Mouse (Mus musculus): ENCODE results near the gene Coq10b. TPM values are rescaled to one million over a fixed set of nuclear protein-coding genes. Genes with fewer than 3 reads are reported as not detected.

Coq10b gene
- 10 to 100 TPM; 19.1 to 31.1 TPM for polyA plus RNA-seq (2017; shearing (Covaris generic))

DNA sequence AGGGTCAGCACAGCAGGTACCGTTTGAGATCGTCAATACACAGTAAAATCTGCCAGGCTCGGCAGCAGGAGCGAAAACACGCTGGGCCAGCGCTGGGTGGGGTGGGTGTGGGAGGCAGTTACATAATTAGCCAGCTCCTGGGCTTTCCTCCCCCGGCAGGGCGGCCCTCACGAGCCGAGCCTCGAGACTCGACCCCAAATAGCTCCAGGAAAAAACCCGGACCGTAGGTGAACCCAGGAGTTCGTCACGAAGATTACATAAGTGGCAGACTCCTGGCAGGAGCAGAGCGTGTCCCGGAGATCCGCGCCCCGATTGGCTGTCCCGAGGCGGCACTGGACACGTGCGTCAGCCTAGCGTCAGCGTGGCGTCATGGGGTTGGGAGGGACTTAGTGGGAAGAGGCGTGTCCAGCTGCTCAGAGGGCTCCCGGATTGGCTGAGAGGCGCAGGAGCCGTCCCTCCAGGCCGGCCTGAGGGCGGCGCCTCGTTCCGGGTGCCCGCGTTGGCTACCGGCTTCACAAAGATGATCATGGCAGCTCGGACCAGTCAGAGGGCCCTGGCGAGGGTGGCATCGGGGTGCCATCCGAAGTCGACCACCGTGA lies at the start of gene Coq10b:
Coq10b (plus strand) TSS at position 416 of the 599 bp plus-strand sequence.

DNA sequence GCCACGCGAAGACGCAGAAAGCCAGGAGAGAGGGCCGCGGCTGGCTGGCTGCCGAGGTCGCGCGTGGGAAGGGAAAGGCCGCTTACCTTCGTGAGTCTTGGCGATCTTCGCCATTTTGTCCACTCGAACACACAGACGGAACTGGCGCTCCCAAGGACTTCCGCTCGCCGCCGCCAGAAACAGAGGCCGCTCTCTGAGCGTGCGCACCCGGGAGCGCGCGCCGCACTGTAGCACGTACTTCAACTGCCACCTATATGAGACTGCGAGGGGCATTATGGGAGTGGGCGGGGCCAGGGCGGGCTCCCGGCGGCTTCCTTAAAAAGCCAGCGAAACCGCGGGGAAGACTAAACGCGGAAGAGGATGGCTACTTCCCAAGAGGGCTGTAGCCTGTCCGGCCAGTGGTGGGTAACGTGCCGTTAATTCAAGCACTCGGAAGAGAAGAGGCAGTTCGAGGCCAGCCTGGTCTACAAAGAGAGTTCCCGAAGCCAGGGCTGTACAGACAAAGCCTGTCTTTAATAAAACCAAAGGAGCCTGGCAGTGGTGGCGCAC lies 25.2 kb upstream of the Coq10b start, which contains the start of gene Sf3b1:
Sf3b1 (minus strand) TSS at position 229 of the 549 bp plus-strand sequence.

DNA sequence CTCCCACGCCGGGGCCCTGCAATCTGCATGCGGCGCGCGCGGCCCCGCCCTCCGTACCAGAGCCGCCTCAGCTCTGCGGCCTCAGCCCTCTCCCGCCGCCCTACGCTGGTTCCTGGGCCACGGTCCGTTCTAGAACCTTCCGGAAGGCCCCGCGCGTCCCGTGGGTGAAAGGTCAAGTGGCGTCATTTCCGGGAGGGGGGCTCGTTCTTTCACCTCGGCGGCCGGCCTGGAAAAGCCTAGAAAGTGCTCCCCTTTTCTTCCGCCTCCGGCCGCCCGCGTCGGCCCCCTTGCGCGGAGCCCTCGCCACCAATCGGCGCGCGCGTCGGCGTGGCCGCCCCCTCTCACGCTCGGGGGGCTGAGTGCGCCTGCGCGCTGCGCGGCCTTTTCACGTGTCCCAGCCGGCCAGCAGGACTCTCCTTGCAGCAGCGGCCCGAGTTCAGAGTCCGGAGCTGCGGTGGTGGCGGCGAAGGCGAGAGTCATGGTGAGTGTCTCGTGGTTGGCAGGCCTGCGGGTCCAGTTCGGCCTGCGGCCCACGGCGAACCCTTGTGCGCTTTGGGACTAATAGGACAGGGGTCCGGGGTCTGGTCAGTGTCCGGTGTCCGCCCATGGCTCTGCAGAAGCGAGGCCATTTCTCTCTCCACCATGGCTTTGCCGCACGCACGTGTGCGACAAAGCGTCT lies 35.5 kb downstream of the Coq10b start, which contains the start of the genes Hspe1 and Hspd1:
Hspe1 (plus strand) TSS at position 201 of the 679 bp plus-strand sequence.
Hspd1 (minus strand) TSS at position 312 of the 679 bp plus-strand sequence.

Other genes starting within 250 kb of the Coq10b start
- gene Ankrd44, start 126.4 kb upstream of the Coq10b start, polyA plus RNA-seq (2017; shearing (Covaris generic)) = 100 to 1,000 TPM; 166 to 282 TPM
- 100 to 1,000 TPM; 560 to 589 TPM for gene Sf3b1, start 25.3 kb upstream of the Coq10b start, polyA plus RNA-seq (2017; shearing (Covaris generic))
- 100 to 1,000 TPM; 130 to 146 TPM for gene Hspe1, start 35.4 kb downstream of the Coq10b start, polyA plus RNA-seq (2017; shearing (Covaris generic))
- gene Hspd1, start 35.5 kb downstream of the Coq10b start, polyA plus RNA-seq (2017; shearing (Covaris generic)) = 100 to 1,000 TPM; 122 to 145 TPM
- gene Mob4, start 78.5 kb downstream of the Coq10b start, polyA plus RNA-seq (2017; shearing (Covaris generic)) = 100 to 1,000 TPM in 1 of 2 experiments, 10 to 100 TPM in 1; 97.4 to 122 TPM
- gene Rftn2, start 174.0 kb downstream of the Coq10b start, polyA plus RNA-seq (2017; shearing (Covaris generic)) = 1 to 10 TPM; 1.3 to 2.8 TPM
- 1 to 10 TPM; 2.4 to 3.0 TPM for gene Mars2, start 184.4 kb downstream of the Coq10b start, polyA plus RNA-seq (2017; shearing (Covaris generic))

Measured in activated CD4-positive, CD25-positive, alpha-beta regulatory T cell (primary cell).